Mouse (Mus musculus) thymus, adult 2 months (tissue): ENCODE data around the gene Shq1.

Source experiments
- CTCF ChIP-seq: fragments of 200-500 bp; IDR thresholded peaks from 2 replicates; pipeline ENCODE4 v1.5.1; 2012; ENCODE audit warnings: mild to moderate bottlenecking, control low read depth, low read length, moderate library complexity, borderline replicate concordance; ENCODE audit not compliant: control insufficient read depth, poor library complexity, insufficient read depth; ENCODE audit errors: extremely low read depth
- POLR2A ChIP-seq: fragments of 200-500 bp; IDR thresholded peaks from 2 replicates; pipeline ENCODE4 v1.6.1; 2012; ENCODE audit warnings: mild to moderate bottlenecking, low read length, control low read depth, moderate library complexity; ENCODE audit not compliant: control insufficient read depth, poor library complexity, insufficient read depth; ENCODE audit errors: extremely low read depth

DNA sequence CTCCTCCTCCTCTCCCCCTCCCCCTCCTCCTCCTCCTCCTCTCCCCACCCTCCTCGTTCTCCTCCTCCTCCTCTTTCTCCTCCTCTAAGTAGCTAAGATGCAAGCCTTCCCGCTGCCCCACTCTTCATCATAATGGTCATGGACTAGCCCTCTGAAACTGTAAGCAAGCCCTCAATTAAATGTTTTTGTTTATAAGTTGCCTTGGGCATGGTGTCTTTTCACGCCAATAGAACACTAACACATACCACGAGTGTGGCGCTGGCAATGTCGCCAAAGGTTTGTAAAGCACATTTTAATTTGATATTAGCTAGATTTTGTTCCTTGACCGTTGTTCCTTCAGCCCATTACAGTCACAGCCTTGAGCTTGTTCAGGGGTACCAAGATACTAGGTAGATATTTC, 5.5 kb upstream of the Shq1 start:
- no peak for TF ChIP-seq POLR2A
- no peak for TF ChIP-seq CTCF
